Mouse (Mus musculus): Measurements from ENCODE around the gene Vmn2r58.
"Not testable (repeated sequence)": the region's sequence is repeated elsewhere in the genome, so short reads cannot be mapped to it uniquely, and the experiment has no call there.

The Vmn2r58 gene

GRCm38 (mm10) chr7:41872612-41873011 is at the start of gene Vmn2r58:
Gene Vmn2r58, minus strand, starts transcription at chr7:41872712.
- DNase-seq (ENCODE audit: low read depth, low spot score), result not testable (repeated sequence)
